Mouse (Mus musculus) intestine, embryonic 14.5 days (tissue): ENCODE measurements at regions not wholly inside any gene's neighbourhood (a gene's known extent, or its start where the extent isn't known, plus 50 kb on each side); places are given as distances from the start of the nearest gene placed in this dataset.
A peak's percentile ranks its signal among the peaks of the same experiment; 100 is the strongest.

Experiments used
- ATAC-seq: fragments of 200-750 bp; cut with Nextera tagmentation; replicated peaks from 2 replicates; pipeline ENCODE4 v1.8.0; 2017; ENCODE audit warnings: low read depth, moderate number of reproducible peaks, moderate TSS enrichment, moderate library complexity; ENCODE audit not compliant: low FRiP score, low TSS enrichment
- DNase-seq: peaks from one replicate; pipeline ENCODE4 v3.0.0-alpha.2; 2018; ENCODE audit warnings: low spot score
- H3K27ac ChIP-seq: fragments of 300-500 bp; sonication (generic); 2 replicates; pipeline ENCODE4 v1.5.1; 2014; ENCODE audit warnings: low read depth, mild to moderate bottlenecking, control low read depth
- H3K27me3 ChIP-seq: fragments of 300-500 bp; sonication (generic); replicated peaks from 2 replicates; pipeline ENCODE4 v1.6.1; 2014; ENCODE audit warnings: low read length, control low read depth; ENCODE audit not compliant: control insufficient read depth, insufficient read depth
- H3K36me3 ChIP-seq: fragments of 300-500 bp; sonication (generic); 2 replicates; pipeline ENCODE4 v1.6.1; 2014; ENCODE audit warnings: low read length, control low read depth; ENCODE audit not compliant: control insufficient read depth, insufficient read depth
- H3K4me1 ChIP-seq: fragments of 300-500 bp; sonication (generic); replicated peaks from 2 replicates; pipeline ENCODE4 v1.6.1; 2014; ENCODE audit warnings: low read length, control low read depth, mixed read lengths; ENCODE audit not compliant: control insufficient read depth, insufficient read depth
- H3K4me2 ChIP-seq: fragments of 300-500 bp; sonication (generic); 2 replicates; pipeline ENCODE4 v1.6.1; 2014; ENCODE audit warnings: low read length
- H3K4me3 ChIP-seq: fragments of 300-500 bp; sonication (generic); 2 replicates; pipeline ENCODE4 v1.5.1; 2014; ENCODE audit warnings: low read depth, low read length, control low read depth, mixed read lengths
- H3K9ac ChIP-seq: fragments of 300-500 bp; sonication (generic); 2 replicates; pipeline ENCODE4 v1.6.1; 2014; ENCODE audit warnings: mild to moderate bottlenecking, low read length
- H3K9me3 ChIP-seq: fragments of 300-500 bp; sonication (generic); 2 replicates; pipeline ENCODE4 v1.6.1; 2016; ENCODE audit warnings: low read length, control low read depth; ENCODE audit not compliant: control insufficient read depth
- WGBS: fragments of 180-500 bp; shearing (Covaris S2); extraction: QIAGEN DNeasy Blood & Tissue Kit; methylation state at CpG from one replicate; pipeline ENCODE4 v1.1.7; 2014; 5-methylcytosine and 5-hydroxymethylcytosine counted together

GRCm38 (mm10) chr14:98626476-98626875, 367.6 kb downstream of the Rpl36a-ps1 start:
- DNase-seq: no peak
- Histone ChIP-seq H3K9me3 (no peaks in the 10 kb centered on the region), H3K4me3 (no peak overlapping the region), H3K27me3 (no peaks in the 10 kb centered on the region), H3K9ac (no peak overlapping the region), H3K4me1 (no peaks in the 10 kb centered on the region), H3K4me2 (no peak overlapping the region), H3K27ac (no peak overlapping the region), H3K36me3 (no peaks in the 10 kb centered on the region)
- 53% methylated on average over 7 of the region's 7 CpGs for WGBS
- ATAC-seq: no peak

- Histone ChIP-seq H3K4me2 (no peak overlapping the region), H3K4me1 (no peaks in the 10 kb centered on the region), H3K36me3 (no peaks in the 10 kb centered on the region), H3K9me3 (no peaks in the 10 kb centered on the region), H3K4me3 (no peak overlapping the region), H3K27me3 (no peaks in the 10 kb centered on the region), H3K27ac (no peak overlapping the region), H3K9ac (no peak overlapping the region)
- ATAC-seq (no peak), DNase-seq (no peak)
- 85% methylated on average over 4 of the region's 4 CpGs for WGBS
These were observed 368.3 kb downstream of the Rpl36a-ps1 start for GRCm38 (mm10) chr14:98625867-98626266.

GRCm38 (mm10) chr14:98605772-98606171, 388.3 kb downstream of the Rpl36a-ps1 start:
- DNase-seq: no peak
- H3K4me3 ChIP-seq: no peak overlapping the region
- no peaks in the 10 kb centered on the region for H3K36me3 ChIP-seq
- no peak for ATAC-seq
- WGBS: 63% methylated on average over 2 of the region's 2 CpGs
- H3K27me3 ChIP-seq: no peaks in the 10 kb centered on the region
- no peak overlapping the region for H3K4me2 ChIP-seq
- H3K27ac ChIP-seq: no peak overlapping the region
- H3K9ac ChIP-seq: no peak overlapping the region
- H3K9me3 ChIP-seq: no peaks in the 10 kb centered on the region
- no peaks in the 10 kb centered on the region for H3K4me1 ChIP-seq

GRCm38 (mm10) chr14:98596252-98596651, 397.9 kb downstream of the Rpl36a-ps1 start:
- WGBS: 90% methylated on average over 2 of the region's 2 CpGs
- DNase-seq: no peak
- no peak overlapping the region for H3K9ac ChIP-seq
- H3K4me2 ChIP-seq: no peak overlapping the region
- no peaks in the 10 kb centered on the region for H3K36me3 ChIP-seq
- no peak overlapping the region for H3K27ac ChIP-seq
- no peak overlapping the region for H3K4me3 ChIP-seq
- no peaks in the 10 kb centered on the region for H3K27me3 ChIP-seq
- H3K4me1 ChIP-seq: no peaks in the 10 kb centered on the region
- ATAC-seq: no peak
- H3K9me3 ChIP-seq: no peaks in the 10 kb centered on the region

- H3K9ac ChIP-seq: no peak overlapping the region
- H3K27ac ChIP-seq: no peak overlapping the region
- H3K4me1 ChIP-seq: no peaks in the 10 kb centered on the region
- H3K36me3 ChIP-seq: no peaks in the 10 kb centered on the region
- H3K4me3 ChIP-seq: no peak overlapping the region
- no peaks in the 10 kb centered on the region for H3K9me3 ChIP-seq
- ATAC-seq: peak; percentile 83
- DNase-seq: peak; percentile 57
- 13% methylated on average over 4 of the region's 4 CpGs for WGBS
- no peaks in the 10 kb centered on the region for H3K27me3 ChIP-seq
- no peak overlapping the region for H3K4me2 ChIP-seq
These were observed 404.3 kb downstream of the Rpl36a-ps1 start for GRCm38 (mm10) chr14:98589846-98590245.

GRCm38 (mm10) chr14:98571644-98572043, 402.1 kb upstream of the Dach1 start:
- no peak overlapping the region for H3K4me2 ChIP-seq
- no peaks in the 10 kb centered on the region for H3K27me3 ChIP-seq
- H3K9ac ChIP-seq: no peak overlapping the region
- H3K9me3 ChIP-seq: no peaks in the 10 kb centered on the region
- 63% methylated on average over 1 of the region's 1 CpGs for WGBS
- no peak overlapping the region for H3K4me3 ChIP-seq
- no peak overlapping the region for H3K27ac ChIP-seq
- DNase-seq (no peak), ATAC-seq (no peak)
- no peaks in the 10 kb centered on the region for H3K4me1 ChIP-seq
- no peaks in the 10 kb centered on the region for H3K36me3 ChIP-seq

- no peaks in the 10 kb centered on the region for H3K27me3 ChIP-seq
- no peaks in the 10 kb centered on the region for H3K9me3 ChIP-seq
- no peak overlapping the region for H3K4me2 ChIP-seq
- H3K9ac ChIP-seq: no peak overlapping the region
- H3K4me3 ChIP-seq: no peak overlapping the region
- no peak overlapping the region for H3K27ac ChIP-seq
- no peaks in the 10 kb centered on the region for H3K4me1 ChIP-seq
- H3K36me3 ChIP-seq: no peaks in the 10 kb centered on the region
- DNase-seq (no peak), ATAC-seq (no peak)
These were observed 392.4 kb upstream of the Dach1 start for GRCm38 (mm10) chr14:98562002-98562401.

- Histone ChIP-seq H3K4me1 (no peaks in the 10 kb centered on the region), H3K4me3 (no peak overlapping the region)
These were observed 370.2 kb upstream of the Dach1 start for GRCm38 (mm10) chr14:98539792-98540191.

GRCm38 (mm10) chr14:98538267-98538666, 368.7 kb upstream of the Dach1 start:
- no peak overlapping the region for H3K27ac ChIP-seq
- ATAC-seq: no peak
- no peak for DNase-seq
- no peaks in the 10 kb centered on the region for H3K27me3 ChIP-seq
- 33% methylated on average over 4 of the region's 4 CpGs for WGBS
- H3K4me3 ChIP-seq: no peak overlapping the region
- no peak overlapping the region for H3K4me2 ChIP-seq
- no peak overlapping the region for H3K9ac ChIP-seq
- H3K4me1 ChIP-seq: no peaks in the 10 kb centered on the region
- H3K9me3 ChIP-seq: no peaks in the 10 kb centered on the region
- no peaks in the 10 kb centered on the region for H3K36me3 ChIP-seq

More at GRCm38 (mm10) chr14:98539792-98540191, 370.2 kb upstream of the Dach1 start:
- Histone ChIP-seq H3K36me3 (no peaks in the 10 kb centered on the region), H3K9ac (no peak overlapping the region), H3K9me3 (no peaks in the 10 kb centered on the region), H3K27me3 (no peaks in the 10 kb centered on the region), H3K4me2 (no peak overlapping the region), H3K27ac (no peak overlapping the region)
- ATAC-seq (no peak), DNase-seq (no peak)
- 94% methylated on average over 1 of the region's 1 CpGs for whole genome bisulfite sequencing
